Mouse (Mus musculus) erythroblast, embryonic 14.5 days (primary cell): ENCODE results near the gene Fgf9.

ENCODE experiments used
- GATA1 ChIP-seq: IDR thresholded peaks from 2 replicates; pipeline ENCODE4 v1.6.1; 2012; ENCODE audit warnings: low read length, inconsistent platforms, mixed read lengths
- TAL1 ChIP-seq: IDR thresholded peaks from 3 replicates; pipeline ENCODE4 v1.6.1; 2012; ENCODE audit warnings: low read length, inconsistent platforms, mixed read lengths

DNA sequence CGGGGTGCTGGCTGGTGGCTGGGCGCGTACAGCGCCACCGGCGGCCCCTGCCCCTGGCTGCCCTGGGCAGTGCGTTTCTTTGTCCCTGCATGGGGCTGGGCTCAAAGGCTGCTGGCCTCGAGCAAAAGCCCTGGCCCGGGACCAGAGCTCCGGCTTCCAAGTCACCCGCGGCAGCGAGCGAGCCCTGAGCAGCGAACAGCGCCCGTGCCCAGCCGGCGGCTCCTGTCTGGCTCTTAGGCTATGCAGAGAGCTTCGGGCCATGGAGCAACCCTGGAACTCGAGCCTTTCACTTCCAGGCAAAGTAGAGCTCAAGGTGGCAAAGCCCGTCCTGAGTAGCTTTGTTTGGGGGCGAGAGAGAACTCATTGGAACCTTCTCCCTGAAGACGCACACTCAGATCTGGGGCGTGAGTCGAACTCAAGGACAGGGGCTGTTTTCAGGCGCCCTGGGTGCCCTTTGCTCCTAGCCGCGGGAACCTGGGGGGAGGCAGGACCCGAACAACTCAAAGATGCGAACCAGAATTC is 834 bp downstream of the Fgf9 start:
- TF ChIP-seq TAL1 (no peak), GATA1 (no peak)
